Mouse (Mus musculus): ENCODE measurements at regions not wholly inside any gene's neighbourhood (a gene's known extent, or its start where the extent isn't known, plus 50 kb on each side); places are given as distances from the start of the nearest gene placed in this dataset.

GRCm38 (mm10) chr1:35848160-35848954, 219.8 kb upstream of the Hs6st1 start:
- no peak for ATAC-seq
- Histone ChIP-seq H3K27ac (ENCODE audit: low read depth, low read length) (no peak overlapping the region), H3K9me3 (ENCODE audit: control insufficient read depth, low read length) (no peaks in the 10 kb centered on the region), H3K36me3 (ENCODE audit: control insufficient read depth, insufficient read depth, low read length) (no peaks in the 10 kb centered on the region), H3K27me3 (replicated peaks; ENCODE audit: control insufficient read depth, insufficient read depth, low read length) (no peaks in the 10 kb centered on the region), H3K9ac (ENCODE audit: low read depth, low read length) (no peak overlapping the region), H3K4me2 (ENCODE audit: low read length) (no peak overlapping the region), H3K4me1 (ENCODE audit: control insufficient read depth, insufficient read depth, low read depth, low read length) (no peaks in the 10 kb centered on the region; the same call in 1 of the 2 replicates), H3K4me3 (ENCODE audit: low read length) (no peak overlapping the region)
- WGBS, result 84% methylated on average over 12 of the region's 12 CpGs

GRCm38 (mm10) chr1:35849406-35850190, 218.6 kb upstream of the Hs6st1 start:
- Histone ChIP-seq H3K9me3 (ENCODE audit: control insufficient read depth, low read length) (no peaks in the 10 kb centered on the region), H3K27me3 (replicated peaks; ENCODE audit: control insufficient read depth, insufficient read depth, low read length) (no peaks in the 10 kb centered on the region), H3K4me1 (ENCODE audit: control insufficient read depth, insufficient read depth, low read depth, low read length) (no peaks in the 10 kb centered on the region; the same call in 1 of the 2 replicates), H3K9ac (ENCODE audit: low read depth, low read length) (no peak overlapping the region), H3K4me2 (ENCODE audit: low read length) (no peak overlapping the region), H3K4me3 (ENCODE audit: low read length) (no peak overlapping the region), H3K27ac (ENCODE audit: low read depth, low read length) (no peak overlapping the region), H3K36me3 (ENCODE audit: control insufficient read depth, insufficient read depth, low read length) (no peaks in the 10 kb centered on the region)
- ATAC-seq, result no peak
- 73% methylated on average over 11 of the region's 11 CpGs for WGBS

- no peak overlapping the region for H3K9ac ChIP-seq (ENCODE audit: low read depth, low read length)
- H3K9me3 ChIP-seq (ENCODE audit: control insufficient read depth, low read length), result no peaks in the 10 kb centered on the region
- H3K4me3 ChIP-seq (ENCODE audit: low read length), result no peak overlapping the region
- no peak overlapping the region for H3K27ac ChIP-seq (ENCODE audit: low read depth, low read length)
- ATAC-seq, result no peak
- no peaks in the 10 kb centered on the region; the same call in 1 of the 2 replicates for H3K4me1 ChIP-seq (ENCODE audit: control insufficient read depth, insufficient read depth, low read depth, low read length)
- no peaks in the 10 kb centered on the region for H3K36me3 ChIP-seq (ENCODE audit: control insufficient read depth, insufficient read depth, low read length)
- H3K27me3 ChIP-seq (replicated peaks; ENCODE audit: control insufficient read depth, insufficient read depth, low read length), result no peaks in the 10 kb centered on the region
- WGBS, result 79% methylated on average over 8 of the region's 8 CpGs
- no peak overlapping the region for H3K4me2 ChIP-seq (ENCODE audit: low read length)
Measured at GRCm38 (mm10) chr1:35850191-35850545, 218.0 kb upstream of the Hs6st1 start.

GRCm38 (mm10) chr1:35850566-35851085, 217.6 kb upstream of the Hs6st1 start:
- no peak for ATAC-seq
- no peak overlapping the region for H3K27ac ChIP-seq (ENCODE audit: low read depth, low read length)
- H3K4me3 ChIP-seq (ENCODE audit: low read length), result no peak overlapping the region
- H3K9me3 ChIP-seq (ENCODE audit: control insufficient read depth, low read length), result no peaks in the 10 kb centered on the region
- no peak overlapping the region for H3K9ac ChIP-seq (ENCODE audit: low read depth, low read length)
- H3K4me2 ChIP-seq (ENCODE audit: low read length), result no peak overlapping the region
- no peaks in the 10 kb centered on the region; the same call in 1 of the 2 replicates for H3K4me1 ChIP-seq (ENCODE audit: control insufficient read depth, insufficient read depth, low read depth, low read length)
- no peaks in the 10 kb centered on the region for H3K36me3 ChIP-seq (ENCODE audit: control insufficient read depth, insufficient read depth, low read length)
- H3K27me3 ChIP-seq (replicated peaks; ENCODE audit: control insufficient read depth, insufficient read depth, low read length), result no peaks in the 10 kb centered on the region
- WGBS, result 56% methylated on average over 9 of the region's 9 CpGs

GRCm38 (mm10) chr1:35851681-35852409, 216.4 kb upstream of the Hs6st1 start:
- Histone ChIP-seq H3K4me1 (ENCODE audit: control insufficient read depth, insufficient read depth, low read depth, low read length) (no peaks in the 10 kb centered on the region; the same call in 1 of the 2 replicates), H3K36me3 (ENCODE audit: control insufficient read depth, insufficient read depth, low read length) (no peaks in the 10 kb centered on the region), H3K27me3 (replicated peaks; ENCODE audit: control insufficient read depth, insufficient read depth, low read length) (no peaks in the 10 kb centered on the region), H3K4me3 (ENCODE audit: low read length) (no peak overlapping the region), H3K27ac (ENCODE audit: low read depth, low read length) (no peak overlapping the region), H3K9ac (ENCODE audit: low read depth, low read length) (no peak overlapping the region), H3K4me2 (ENCODE audit: low read length) (no peak overlapping the region), H3K9me3 (ENCODE audit: control insufficient read depth, low read length) (no peaks in the 10 kb centered on the region)
- ATAC-seq, result no peak
- 96% methylated on average over 4 of the region's 4 CpGs for WGBS

GRCm38 (mm10) chr1:35853018-35853417, 215.2 kb upstream of the Hs6st1 start:
- no peak overlapping the region for H3K4me3 ChIP-seq (ENCODE audit: low read length)
- 92% methylated on average over 1 of the region's 1 CpGs for WGBS
- no peak overlapping the region for H3K27ac ChIP-seq (ENCODE audit: low read depth, low read length)
- no peak overlapping the region for H3K4me2 ChIP-seq (ENCODE audit: low read length)
- H3K27me3 ChIP-seq (replicated peaks; ENCODE audit: control insufficient read depth, insufficient read depth, low read length), result no peaks in the 10 kb centered on the region
- ATAC-seq, result no peak
- no peaks in the 10 kb centered on the region for H3K9me3 ChIP-seq (ENCODE audit: control insufficient read depth, low read length)
- no peaks in the 10 kb centered on the region; the same call in 1 of the 2 replicates for H3K4me1 ChIP-seq (ENCODE audit: control insufficient read depth, insufficient read depth, low read depth, low read length)
- H3K36me3 ChIP-seq (ENCODE audit: control insufficient read depth, insufficient read depth, low read length), result no peaks in the 10 kb centered on the region
- no peak overlapping the region for H3K9ac ChIP-seq (ENCODE audit: low read depth, low read length)

- Histone ChIP-seq H3K27me3 (replicated peaks; ENCODE audit: control insufficient read depth, insufficient read depth, low read length) (no peaks in the 10 kb centered on the region), H3K4me3 (ENCODE audit: low read length) (no peak overlapping the region), H3K4me1 (ENCODE audit: control insufficient read depth, insufficient read depth, low read depth, low read length) (no peaks in the 10 kb centered on the region), H3K9me3 (ENCODE audit: control insufficient read depth, low read length) (no peaks in the 10 kb centered on the region), H3K4me2 (ENCODE audit: low read length) (no peak overlapping the region), H3K27ac (ENCODE audit: low read depth, low read length) (no peak overlapping the region), H3K36me3 (ENCODE audit: control insufficient read depth, insufficient read depth, low read length) (no peaks in the 10 kb centered on the region), H3K9ac (ENCODE audit: low read depth, low read length) (no peak overlapping the region)
- ATAC-seq, result no peak
- WGBS, result 79% methylated on average over 4 of the region's 4 CpGs
Measured at GRCm38 (mm10) chr1:35855650-35856049, 212.6 kb upstream of the Hs6st1 start.

GRCm38 (mm10) chr1:35858342-35858741, 209.9 kb upstream of the Hs6st1 start:
- Histone ChIP-seq H3K36me3 (ENCODE audit: control insufficient read depth, insufficient read depth, low read length) (no peaks in the 10 kb centered on the region), H3K9ac (ENCODE audit: low read depth, low read length) (no peak overlapping the region), H3K27ac (ENCODE audit: low read depth, low read length) (no peak overlapping the region), H3K4me2 (ENCODE audit: low read length) (no peak overlapping the region), H3K4me1 (ENCODE audit: control insufficient read depth, insufficient read depth, low read depth, low read length) (no peaks in the 10 kb centered on the region), H3K4me3 (ENCODE audit: low read length) (no peak overlapping the region), H3K9me3 (ENCODE audit: control insufficient read depth, low read length) (no peaks in the 10 kb centered on the region), H3K27me3 (replicated peaks; ENCODE audit: control insufficient read depth, insufficient read depth, low read length) (no peaks in the 10 kb centered on the region)
- WGBS, result 87% methylated on average over 3 of the region's 3 CpGs
- no peak for ATAC-seq

GRCm38 (mm10) chr1:35860779-35861178, 207.4 kb upstream of the Hs6st1 start:
- no peak overlapping the region for H3K27ac ChIP-seq (ENCODE audit: low read depth, low read length)
- H3K36me3 ChIP-seq (ENCODE audit: control insufficient read depth, insufficient read depth, low read length), result no peaks in the 10 kb centered on the region
- no peak for ATAC-seq
- no peaks in the 10 kb centered on the region for H3K4me1 ChIP-seq (ENCODE audit: control insufficient read depth, insufficient read depth, low read depth, low read length)
- H3K4me2 ChIP-seq (ENCODE audit: low read length), result no peak overlapping the region
- H3K9me3 ChIP-seq (ENCODE audit: control insufficient read depth, low read length), result no peaks in the 10 kb centered on the region
- no peak overlapping the region for H3K4me3 ChIP-seq (ENCODE audit: low read length)
- WGBS, result 97% methylated on average over 5 of the region's 5 CpGs
- H3K9ac ChIP-seq (ENCODE audit: low read depth, low read length), result no peak overlapping the region
- no peaks in the 10 kb centered on the region for H3K27me3 ChIP-seq (replicated peaks; ENCODE audit: control insufficient read depth, insufficient read depth, low read length)

All from hindbrain, embryonic 16.5 days (tissue).